Mouse (Mus musculus): Measurements from ENCODE around the gene Aqp5.

Gene Aqp5

GRCm38 (mm10) chr15:99596056-99596687 is 5.6 kb downstream of the Aqp5 start:
- peak; percentile 71 for DNase-seq (ENCODE audit: low read depth, low spot score)

- DNase-seq (ENCODE audit: low read depth, low spot score): no peak
Measured at GRCm38 (mm10) chr15:99596841-99597240, 6.3 kb downstream of the Aqp5 start.

DNA sequence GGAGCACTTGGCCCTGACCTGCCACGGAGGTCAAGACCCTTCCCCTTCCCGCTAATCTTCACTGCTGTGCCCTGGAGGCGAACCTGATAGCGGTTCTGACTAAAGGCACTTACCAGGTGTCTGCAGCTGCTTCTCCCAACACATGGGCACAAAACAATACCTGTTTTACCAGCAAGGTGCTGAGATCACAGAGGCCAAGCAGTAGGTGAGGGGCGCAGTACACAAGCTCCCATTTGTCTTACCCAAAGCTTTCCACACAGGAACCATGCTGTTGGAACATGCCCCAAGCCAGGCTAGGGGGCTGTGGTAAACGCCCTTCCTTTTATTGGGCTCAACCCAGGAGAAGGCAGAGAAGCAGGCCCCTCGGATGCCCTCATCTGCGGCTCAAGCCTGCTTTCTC is 7.0 kb downstream of the Aqp5 start:
- no peak for DNase-seq (ENCODE audit: low read depth, low spot score)

DNA sequence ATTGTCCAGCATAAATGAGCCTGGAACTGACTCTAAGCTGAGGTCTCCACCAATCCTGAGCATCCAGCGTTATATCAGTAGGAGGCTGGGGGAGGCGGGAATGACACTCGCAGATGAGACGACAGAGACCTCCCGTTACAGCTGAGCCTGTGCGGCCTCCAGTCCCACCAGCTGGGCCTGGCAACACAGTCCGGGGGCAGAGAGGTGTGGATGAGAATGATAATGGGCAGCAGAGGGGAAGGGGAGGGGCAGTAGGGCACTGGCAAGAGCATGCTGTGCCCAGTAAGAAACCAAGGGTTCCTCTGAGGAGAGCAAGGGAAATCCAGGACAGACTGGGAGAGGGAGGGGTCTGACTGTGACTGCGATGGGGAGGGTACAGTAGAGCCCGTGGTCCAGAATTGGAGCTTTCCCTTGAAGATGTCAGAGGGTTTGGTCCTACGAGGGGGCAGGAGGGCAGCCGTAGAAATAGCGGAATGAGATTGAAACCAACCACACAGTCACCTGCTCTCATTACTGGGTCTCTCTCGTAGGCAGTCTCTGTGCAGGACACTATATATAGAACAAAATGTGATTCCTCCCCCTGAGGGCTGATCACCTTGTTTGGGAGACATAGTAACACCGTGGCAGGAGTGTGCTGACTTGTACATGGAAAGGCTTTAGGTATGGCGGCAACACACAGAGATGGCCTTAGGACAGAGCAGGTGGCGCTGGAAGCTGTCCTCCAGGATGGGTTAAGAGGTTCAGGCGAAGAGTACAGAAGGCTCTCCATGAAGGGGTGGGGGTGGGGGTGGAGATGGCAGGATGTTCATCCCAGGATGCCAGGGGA is 8.9 kb downstream of the Aqp5 start:
- no peak for DNase-seq (ENCODE audit: low read depth, low spot score)

- DNase-seq (ENCODE audit: low read depth, low spot score): no peak
Measured at GRCm38 (mm10) chr15:99600986-99601822, 10.6 kb downstream of the Aqp5 start, which contains the start of gene Aqp6. Aqp6 (plus strand) TSS chr15:99601400.

GRCm38 (mm10) chr15:99601823-99602120 is 11.2 kb downstream of the Aqp5 start:
- DNase-seq (ENCODE audit: low read depth, low spot score): no peak

DNA sequence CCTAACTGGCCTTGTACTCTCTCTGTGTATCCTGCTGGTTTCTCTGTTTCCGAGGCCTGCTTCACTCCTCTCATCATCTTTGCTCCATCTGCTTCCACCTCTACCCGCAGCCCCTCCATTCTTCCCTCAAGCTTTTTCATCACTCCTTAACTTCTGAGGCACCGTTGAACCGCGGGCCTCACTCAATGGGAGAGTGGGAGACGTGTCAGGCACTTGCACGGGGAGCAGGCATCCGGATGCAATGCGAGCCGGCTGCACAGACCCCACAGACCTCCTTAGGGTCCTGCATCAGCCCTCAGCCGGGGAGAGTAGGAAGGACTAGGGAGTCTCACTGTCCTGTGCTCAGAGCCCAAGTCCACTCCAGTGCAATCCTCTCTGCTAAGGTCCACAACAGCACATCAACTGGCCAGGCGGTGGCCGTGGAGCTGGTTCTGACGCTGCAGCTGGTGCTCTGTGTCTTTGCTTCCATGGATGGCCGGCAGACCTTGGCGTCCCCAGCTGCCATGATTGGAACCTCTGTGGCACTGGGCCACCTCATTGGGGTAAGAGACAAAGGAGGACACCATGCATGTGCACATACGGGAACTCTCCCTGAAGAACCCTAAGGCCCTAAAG is 11.7 kb downstream of the Aqp5 start:
- DNase-seq (ENCODE audit: low read depth, low spot score): no peak

GRCm38 (mm10) chr15:99603216-99603615 is 12.6 kb downstream of the Aqp5 start:
- no peak for DNase-seq (ENCODE audit: low read depth, low spot score)

DNA sequence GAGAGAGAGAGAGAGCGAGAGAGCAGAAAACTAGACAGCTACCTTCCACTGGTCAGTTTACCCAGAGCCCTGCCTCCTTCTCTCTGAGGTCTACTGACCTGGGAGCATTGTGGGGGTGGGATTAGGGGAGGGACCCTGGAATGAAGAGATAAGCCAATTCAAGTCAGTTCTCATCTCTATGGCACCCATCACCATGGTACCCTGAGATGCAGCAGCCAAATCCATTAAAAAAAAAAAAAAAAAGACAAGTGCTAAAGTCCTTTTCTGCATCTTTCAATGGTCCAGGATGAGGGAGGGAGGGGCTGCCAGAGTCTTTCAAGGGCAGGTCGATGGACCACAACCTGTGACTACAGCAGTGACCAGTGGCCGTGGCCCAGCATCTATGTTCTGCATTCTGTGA is 15.0 kb downstream of the Aqp5 start:
- DNase-seq (ENCODE audit: low read depth, low spot score): no peak

DNA sequence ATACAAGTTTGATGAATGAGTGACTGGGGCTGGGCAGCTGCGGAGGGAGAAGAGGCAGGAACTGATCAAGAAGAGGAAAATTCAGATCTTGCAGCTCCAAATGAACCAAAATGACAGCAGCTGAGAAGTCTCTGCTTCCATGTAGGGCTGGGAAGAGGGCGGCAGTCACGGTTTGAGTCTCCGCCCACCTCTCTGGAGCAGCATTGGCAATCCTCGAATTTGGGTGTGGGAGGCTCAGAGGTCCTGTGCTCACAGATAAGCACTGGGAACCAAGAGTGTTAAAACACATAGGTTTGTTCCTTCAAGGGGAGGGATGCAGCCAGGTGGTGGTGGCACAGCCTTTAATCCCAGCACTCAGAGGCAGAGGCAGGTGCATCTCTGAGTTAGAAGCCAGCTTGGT is 15.9 kb downstream of the Aqp5 start:
- no peak for DNase-seq (ENCODE audit: low read depth, low spot score)

GRCm38 (mm10) chr15:99607388-99608113 is 17.0 kb downstream of the Aqp5 start:
- no peak for DNase-seq (ENCODE audit: low read depth, low spot score)

DNA sequence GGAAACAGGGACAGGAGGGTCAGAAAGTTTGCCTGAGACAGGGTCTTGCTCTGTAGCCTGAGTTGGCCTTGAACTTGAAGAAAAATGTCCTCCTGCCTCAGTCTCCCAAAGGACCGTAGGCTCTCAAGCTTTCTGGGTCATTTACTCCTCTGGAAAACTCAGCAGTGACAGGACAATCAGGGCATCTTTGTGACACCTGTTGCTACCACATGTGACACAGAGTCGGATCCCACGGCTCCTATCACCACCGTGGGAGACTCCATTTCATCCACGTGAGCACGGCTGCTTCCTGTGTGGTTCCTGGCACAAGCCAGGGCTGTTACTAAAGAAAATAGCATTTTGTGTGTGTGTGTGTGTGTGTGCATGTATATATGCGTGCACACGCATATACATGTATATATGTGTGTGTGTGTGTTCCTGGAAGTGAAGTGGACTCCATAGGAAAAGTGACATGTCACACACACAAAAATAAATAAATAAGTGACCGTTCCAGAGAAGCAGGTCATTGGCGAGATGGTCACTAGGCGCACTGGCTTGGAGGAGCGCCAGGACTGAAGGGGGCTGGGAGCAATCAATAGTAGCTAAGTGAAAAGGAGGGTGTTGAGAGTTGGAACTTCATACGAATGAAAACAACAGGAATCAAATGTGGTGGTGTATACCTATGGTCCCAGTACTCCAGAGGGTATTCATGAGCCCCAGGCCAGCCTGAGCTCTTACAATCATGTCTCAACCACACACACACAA is 18.0 kb downstream of the Aqp5 start:
- no peak for DNase-seq (ENCODE audit: low read depth, low spot score)

GRCm38 (mm10) chr15:99611563-99611962 is 21.0 kb downstream of the Aqp5 start:
- no peak for DNase-seq (ENCODE audit: low read depth, low spot score)

DNA sequence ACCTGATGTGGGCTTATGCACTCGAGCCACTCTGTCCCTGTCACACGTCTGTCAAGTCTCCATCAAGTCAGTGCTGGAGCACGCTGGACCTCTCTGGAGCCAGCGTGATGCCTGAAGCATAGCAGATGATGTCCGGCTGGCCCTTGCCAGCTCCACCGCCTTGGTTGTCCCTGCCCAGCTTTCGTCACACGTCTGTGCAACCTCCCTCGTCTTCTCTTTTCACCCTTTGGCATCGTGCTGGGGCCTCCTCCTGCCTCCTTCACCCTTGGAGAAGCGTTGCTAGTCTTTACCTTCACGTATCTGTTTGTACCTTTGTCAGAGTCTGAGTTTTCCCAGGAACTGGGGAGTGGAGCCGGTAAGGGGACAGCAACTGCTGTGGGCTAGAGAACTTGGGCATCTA is 23.7 kb downstream of the Aqp5 start:
- no peak for DNase-seq (ENCODE audit: low read depth, low spot score)

- no peak for DNase-seq (ENCODE audit: low read depth, low spot score)
Measured at GRCm38 (mm10) chr15:99614753-99615152, 24.2 kb downstream of the Aqp5 start.

DNA sequence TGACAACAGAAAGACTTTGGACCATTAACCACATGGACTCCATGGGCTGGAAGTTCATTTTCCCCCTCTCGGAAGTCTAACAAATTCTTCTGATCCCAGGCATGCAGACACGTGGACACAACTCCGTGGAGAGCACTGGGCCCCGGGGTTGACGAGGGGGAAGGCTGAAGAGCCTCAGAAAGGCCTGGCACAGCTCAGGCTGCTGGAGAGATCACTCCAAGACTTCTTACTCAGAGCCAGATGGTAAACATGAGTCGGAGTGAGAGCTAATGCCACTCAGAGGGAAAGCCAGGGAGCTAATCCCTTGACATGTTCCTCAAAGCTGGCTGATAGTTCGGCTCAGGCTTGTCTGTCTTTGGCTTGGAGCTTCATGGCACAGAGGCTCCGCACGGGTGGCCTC is 24.7 kb downstream of the Aqp5 start:
- DNase-seq (ENCODE audit: low read depth, low spot score): no peak

- DNase-seq (ENCODE audit: low read depth, low spot score): no peak
Measured at GRCm38 (mm10) chr15:99618595-99618994, 28.0 kb downstream of the Aqp5 start.

DNA sequence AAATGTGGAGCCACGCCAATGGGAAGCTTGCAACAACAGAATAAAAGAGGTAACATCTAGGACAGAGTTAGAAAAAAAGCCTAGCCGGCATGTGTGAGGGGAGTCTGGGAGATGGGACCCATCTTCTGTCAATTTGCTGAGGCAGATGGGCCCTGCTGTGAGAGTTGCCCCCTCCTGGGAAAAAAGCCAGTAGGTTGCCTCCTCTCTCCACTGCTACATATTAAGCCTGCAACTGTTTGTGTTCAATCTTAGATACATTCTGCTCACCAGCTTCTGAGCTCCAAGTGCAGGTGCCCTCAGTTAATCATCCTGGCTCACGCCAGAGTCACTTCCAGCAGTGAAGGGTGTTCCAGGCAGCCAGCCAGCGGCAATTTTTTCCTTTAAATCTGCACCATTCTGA is 29.2 kb downstream of the Aqp5 start:
- no peak for DNase-seq (ENCODE audit: low read depth, low spot score)

DNA sequence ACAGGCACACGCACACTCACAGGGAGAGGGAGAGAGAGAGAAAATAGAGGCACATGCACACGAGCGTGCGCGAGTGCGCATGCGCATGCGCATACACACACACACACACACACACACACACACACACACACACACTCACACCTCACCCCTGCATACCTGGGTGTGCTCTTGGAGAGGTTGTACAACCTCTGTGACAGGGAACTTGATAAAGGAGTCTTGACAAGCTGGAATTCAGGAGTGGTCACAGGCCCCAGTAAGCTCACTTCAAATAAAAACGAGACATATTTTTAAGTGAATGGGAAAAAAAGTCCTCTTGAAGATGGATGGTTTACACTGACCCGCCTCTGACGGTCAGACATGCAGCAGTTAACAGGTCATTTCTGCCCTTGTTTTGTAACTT is 31.5 kb downstream of the Aqp5 start:
- no peak for DNase-seq (ENCODE audit: low read depth, low spot score)

GRCm38 (mm10) chr15:99631618-99632017 is 41.0 kb downstream of the Aqp5 start:
- no peak for DNase-seq (ENCODE audit: low read depth, low spot score)

DNA sequence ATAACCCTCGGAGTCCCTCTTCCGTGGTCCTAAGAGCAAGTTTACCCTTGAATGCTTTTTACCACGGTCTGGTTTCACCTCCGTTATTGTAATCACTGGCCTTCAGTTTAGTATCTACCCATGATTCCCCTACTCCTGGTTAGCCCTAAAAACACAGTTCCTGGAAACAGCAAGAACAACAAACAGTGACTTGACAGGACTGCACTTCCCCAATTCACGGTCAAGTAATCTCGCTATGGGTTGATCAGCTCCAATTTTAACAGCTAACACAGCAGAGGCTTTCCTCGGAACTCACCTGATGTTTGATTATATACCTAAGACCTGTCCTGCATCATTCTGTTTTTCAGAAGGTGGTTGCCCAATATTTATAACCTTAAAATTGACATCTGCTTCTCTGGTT is 44.1 kb downstream of the Aqp5 start:
- no peak for DNase-seq (ENCODE audit: low read depth, low spot score)
